Mouse (Mus musculus): ENCODE measurements around the gene Nfu1.

GRCm38 (mm10) chr6:87021791-87022190 lies 12.8 kb downstream of the Nfu1 start:
- TF ChIP-seq POLR2A (IDR thresholded peaks at IDR 0.05; ENCODE audit: control insufficient read depth, extremely low read depth, insufficient read depth, low read length, poor library complexity) = no peak
- TF ChIP-seq CTCF (IDR thresholded peaks at IDR 0.05; ENCODE audit: borderline replicate concordance, control insufficient read depth, extremely low read depth, insufficient read depth, low read length, poor library complexity) = no peak

Measured in thymus, adult 2 months (tissue).